Mouse (Mus musculus): ENCODE data around the gene Taf15. TPM values are rescaled to one million over a fixed set of nuclear protein-coding genes. Genes with fewer than 3 reads are reported as not detected.
"Not testable (repeated sequence)": the region's sequence is repeated elsewhere in the genome, so short reads cannot be mapped to it uniquely, and the experiment has no call there.

Gene Taf15
- polyA plus RNA-seq, 2 experiments, result 2.2 to 43.1 TPM

DNA sequence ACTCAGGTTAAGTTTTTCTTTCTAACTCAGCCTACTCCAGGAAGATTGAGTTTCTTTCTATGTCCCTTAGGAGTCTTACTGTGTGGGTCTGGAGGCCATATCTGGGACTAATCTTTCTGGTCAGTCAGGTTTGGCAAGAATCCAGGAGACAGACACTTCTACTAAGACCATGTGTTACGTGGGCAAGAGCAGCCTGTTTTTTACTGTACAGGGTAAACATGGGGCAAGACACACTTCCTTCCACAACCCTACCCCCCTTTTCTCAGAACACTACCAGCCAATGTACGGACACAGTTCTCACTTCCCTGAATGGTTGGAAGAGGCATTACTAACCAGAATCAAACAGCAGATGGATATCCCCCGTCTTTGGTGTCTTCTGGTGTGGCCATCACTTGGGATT lies 71.3 kb downstream of the Taf15 start:
- H3K27me3 ChIP-seq (ENCODE audit: control insufficient read depth, insufficient read depth, low read length), result no peaks in the 10 kb centered on the region
- no peaks in the 10 kb centered on the region for H3K4me1 ChIP-seq (replicated peaks; ENCODE audit: control insufficient read depth in 2 of 2, insufficient read depth in 2 of 2, low read length in 1 of 2)
- DNase-seq (ENCODE audit: low read depth in 3 of 3, low spot score in 3 of 3) (no peak), ATAC-seq (ENCODE audit: insufficient read depth) (no peak)
- WGBS (ENCODE audit: insufficient replicate concordance), result 37% methylated on average over 3 of the region's 3 CpGs
- no peak for TF ChIP-seq CTCF (IDR thresholded peaks at IDR 0.05; ENCODE audit: low read depth)
- no peak for TF ChIP-seq EP300 (IDR thresholded peaks at IDR 0.05; ENCODE audit: low read depth)
- H3K36me3 ChIP-seq (replicated peaks; ENCODE audit: control insufficient read depth, insufficient read depth, low read depth), result no peaks in the 10 kb centered on the region
- no peak overlapping the region for H3K27ac ChIP-seq
- no peak overlapping the region for H3K4me2 ChIP-seq (ENCODE audit: low read depth)
- no peak overlapping the region for H3K9ac ChIP-seq (replicated peaks)
- no peak overlapping the region for H3K4me3 ChIP-seq (ENCODE audit: insufficient read depth in 1 of 2, low read depth in 2 of 2, low read length in 2 of 2)
- no peaks in the 10 kb centered on the region for H3K9me3 ChIP-seq (ENCODE audit: control insufficient read depth, low read length)

- H3K9ac ChIP-seq (replicated peaks), result no peak overlapping the region
- H3K4me1 ChIP-seq (replicated peaks; ENCODE audit: control insufficient read depth in 2 of 2, insufficient read depth in 2 of 2, low read length in 1 of 2), result no peaks in the 10 kb centered on the region; a peak in 1 of 4 replicates
- DNase-seq (ENCODE audit: low read depth in 3 of 3, low spot score in 3 of 3) (no peak), ATAC-seq (ENCODE audit: insufficient read depth) (no peak)
- no peak overlapping the region for H3K4me2 ChIP-seq (ENCODE audit: low read depth)
- WGBS (ENCODE audit: insufficient replicate concordance), result 7% methylated on average over 5 of the region's 5 CpGs
- H3K36me3 ChIP-seq (replicated peaks; ENCODE audit: control insufficient read depth, insufficient read depth, low read depth), result no peaks in the 10 kb centered on the region
- no peak overlapping the region for H3K4me3 ChIP-seq (ENCODE audit: insufficient read depth in 1 of 2, low read depth in 2 of 2, low read length in 2 of 2)
- TF ChIP-seq CTCF (IDR thresholded peaks at IDR 0.05; ENCODE audit: low read depth) (no peak), EP300 (IDR thresholded peaks at IDR 0.05; ENCODE audit: low read depth) (no peak)
- H3K9me3 ChIP-seq (ENCODE audit: control insufficient read depth, low read length), result no peaks in the 10 kb centered on the region
- H3K27me3 ChIP-seq (ENCODE audit: control insufficient read depth, insufficient read depth, low read length), result no peaks in the 10 kb centered on the region
- no peak overlapping the region for H3K27ac ChIP-seq
Measured at GRCm38 (mm10) chr11:83550186-83550632, 77.3 kb downstream of the Taf15 start.

DNA sequence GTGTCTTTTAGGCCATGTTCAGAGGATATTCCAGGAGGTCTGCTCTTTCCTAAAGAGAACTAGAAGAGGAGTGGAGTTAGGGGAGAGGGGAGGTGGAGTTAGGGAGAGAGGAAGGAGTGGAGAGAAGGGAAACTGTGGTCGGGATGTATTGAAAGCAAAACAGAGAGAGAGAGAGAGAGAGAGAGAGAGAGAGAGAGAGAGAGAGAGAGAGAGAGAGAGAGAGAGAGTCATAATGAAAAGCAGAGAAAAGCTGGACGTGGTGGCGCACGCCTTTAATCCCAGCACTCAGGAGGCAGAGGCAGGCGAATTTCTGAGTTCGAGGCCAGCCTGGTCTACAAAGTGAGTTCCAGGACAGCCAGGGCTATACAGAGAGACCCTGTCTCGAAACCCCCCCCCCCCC lies 78.2 kb downstream of the Taf15 start:
- H3K27ac ChIP-seq; H3K4me3 ChIP-seq (ENCODE audit: insufficient read depth in 1 of 2, low read depth in 2 of 2, low read length in 2 of 2); H3K9ac ChIP-seq (replicated peaks); H3K4me1 ChIP-seq (replicated peaks; ENCODE audit: control insufficient read depth in 2 of 2, insufficient read depth in 2 of 2, low read length in 1 of 2); H3K27me3 ChIP-seq (ENCODE audit: control insufficient read depth, insufficient read depth, low read length); H3K36me3 ChIP-seq (replicated peaks; ENCODE audit: control insufficient read depth, insufficient read depth, low read depth); ATAC-seq (ENCODE audit: insufficient read depth); H3K4me2 ChIP-seq (ENCODE audit: low read depth); H3K9me3 ChIP-seq (ENCODE audit: control insufficient read depth, low read length); DNase-seq (ENCODE audit: low read depth in 3 of 3, low spot score in 3 of 3): not testable (repeated sequence)
- WGBS (ENCODE audit: insufficient replicate concordance), result 59% methylated on average over 7 of the region's 7 CpGs

DNA sequence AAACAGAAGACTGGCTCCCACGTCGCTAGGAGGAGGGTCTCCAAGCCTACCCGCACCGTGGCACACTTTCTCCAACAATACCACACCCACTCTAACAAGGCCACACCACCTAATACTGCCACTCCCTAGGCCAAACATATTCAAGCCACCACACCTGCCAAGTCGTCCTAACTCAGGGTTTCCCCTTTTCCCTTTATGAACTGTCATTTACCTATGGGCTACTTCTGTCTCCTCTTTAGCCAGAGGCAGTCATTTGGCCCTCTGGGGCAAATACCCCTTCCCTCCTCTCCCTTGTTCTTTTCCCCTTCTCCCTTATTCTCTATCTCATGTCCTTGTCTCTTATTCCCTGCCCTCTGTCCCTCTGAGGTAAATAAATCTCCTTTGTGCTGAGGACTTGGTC lies 78.8 kb downstream of the Taf15 start:
- Histone ChIP-seq H3K27me3 (ENCODE audit: control insufficient read depth, insufficient read depth, low read length) (no peaks in the 10 kb centered on the region), H3K9me3 (ENCODE audit: control insufficient read depth, low read length) (no peaks in the 10 kb centered on the region), H3K4me1 (replicated peaks; ENCODE audit: control insufficient read depth in 2 of 2, insufficient read depth in 2 of 2, low read length in 1 of 2) (peaks cover 0 to 2% of the 10 kb centered on the region in 2 experiments; a peak in 1 of 4 replicates), H3K4me3 (ENCODE audit: insufficient read depth in 1 of 2, low read depth in 2 of 2, low read length in 2 of 2) (no peak overlapping the region), H3K4me2 (ENCODE audit: low read depth) (no peak overlapping the region), H3K9ac (replicated peaks) (no peak overlapping the region), H3K36me3 (replicated peaks; ENCODE audit: control insufficient read depth, insufficient read depth, low read depth) (no peaks in the 10 kb centered on the region), H3K27ac (no peak overlapping the region)
- DNase-seq (ENCODE audit: low read depth in 3 of 3, low spot score in 3 of 3) (no peak), ATAC-seq (ENCODE audit: insufficient read depth) (no peak)
- 69% methylated on average over 5 of the region's 5 CpGs for WGBS (ENCODE audit: insufficient replicate concordance)
- no peak for TF ChIP-seq CTCF (IDR thresholded peaks at IDR 0.05; ENCODE audit: low read depth)
- TF ChIP-seq EP300 (IDR thresholded peaks at IDR 0.05; ENCODE audit: low read depth), result no peak

Other genes starting within 250 kb of the Taf15 start
- 11.4 and 15.4 TPM in 2 replicates for gene Slfn14, start 186.4 kb upstream of the Taf15 start, polyA plus RNA-seq (2012; rRNA removed)
- gene Slfn14, start 186.4 kb upstream of the Taf15 start, polyA plus RNA-seq (2014; fragmentation: Nextera tagmentation; extraction: Ambion mirVana), result 29.3 and 30.4 TPM in 2 replicates
- gene Ap2b1, start 174.1 kb upstream of the Taf15 start, polyA plus RNA-seq (2012; rRNA removed), result 10.5 and 11.7 TPM in 2 replicates
- 20.9 and 22.3 TPM in 2 replicates for gene Ap2b1, start 174.1 kb upstream of the Taf15 start, polyA plus RNA-seq (2014; fragmentation: Nextera tagmentation; extraction: Ambion mirVana)
- 3.1 and 3.4 TPM in 2 replicates for gene Pex12, start 170.5 kb upstream of the Taf15 start, polyA plus RNA-seq (2012; rRNA removed)
- gene Pex12, start 170.5 kb upstream of the Taf15 start, polyA plus RNA-seq (2014; fragmentation: Nextera tagmentation; extraction: Ambion mirVana), result 4.2 and 4.8 TPM in 2 replicates
- gene Rasl10b, start 63.9 kb upstream of the Taf15 start, polyA plus RNA-seq (2012; rRNA removed), result 0.31 and 0.35 TPM in 2 replicates
- gene Rasl10b, start 63.9 kb upstream of the Taf15 start, polyA plus RNA-seq (2014; fragmentation: Nextera tagmentation; extraction: Ambion mirVana), result 0.06 and 0.13 TPM in 2 replicates
- gene Gas2l2, start 43.6 kb upstream of the Taf15 start, polyA plus RNA-seq (2012; rRNA removed), result not detected in 2 replicates
- not detected in 2 replicates for gene Gas2l2, start 43.6 kb upstream of the Taf15 start, polyA plus RNA-seq (2014; fragmentation: Nextera tagmentation; extraction: Ambion mirVana)
- 2.1 and 2.8 TPM in 2 replicates for gene 1700020L24Rik, start 35.4 kb upstream of the Taf15 start, polyA plus RNA-seq (2012; rRNA removed)
- gene 1700020L24Rik, start 35.4 kb upstream of the Taf15 start, polyA plus RNA-seq (2014; fragmentation: Nextera tagmentation; extraction: Ambion mirVana), result 1.6 and 1.9 TPM in 2 replicates
- 0.31 and 0.34 TPM in 2 replicates for gene Mmp28, start 10.0 kb upstream of the Taf15 start, polyA plus RNA-seq (2012; rRNA removed)
- gene Mmp28, start 10.0 kb upstream of the Taf15 start, polyA plus RNA-seq (2014; fragmentation: Nextera tagmentation; extraction: Ambion mirVana), result 0.10 and 0.24 TPM in 2 replicates
- gene Heatr9, start 49.1 kb downstream of the Taf15 start, polyA plus RNA-seq (2012; rRNA removed), result not detected in 2 replicates
- not detected in 2 replicates for gene Heatr9, start 49.1 kb downstream of the Taf15 start, polyA plus RNA-seq (2014; fragmentation: Nextera tagmentation; extraction: Ambion mirVana)
- 0.39 and 0.42 TPM in 2 replicates for gene Ccl5, start 57.4 kb downstream of the Taf15 start, polyA plus RNA-seq (2012; rRNA removed)
- 0.77 and 0.95 TPM in 2 replicates for gene Ccl5, start 57.4 kb downstream of the Taf15 start, polyA plus RNA-seq (2014; fragmentation: Nextera tagmentation; extraction: Ambion mirVana)
- gene Ccl9, start 105.5 kb downstream of the Taf15 start, polyA plus RNA-seq (2012; rRNA removed), result 5.7 and 9.7 TPM in 2 replicates
- gene Ccl9, start 105.5 kb downstream of the Taf15 start, polyA plus RNA-seq (2014; fragmentation: Nextera tagmentation; extraction: Ambion mirVana), result 33.4 and 35.5 TPM in 2 replicates
- 2.4 and 2.6 TPM in 2 replicates for gene Ccl6, start 120.0 kb downstream of the Taf15 start, polyA plus RNA-seq (2012; rRNA removed)
- 9.2 and 12.7 TPM in 2 replicates for gene Ccl6, start 120.0 kb downstream of the Taf15 start, polyA plus RNA-seq (2014; fragmentation: Nextera tagmentation; extraction: Ambion mirVana)
- not detected in 2 replicates for gene Rpl9-ps1, start 172.5 kb downstream of the Taf15 start, polyA plus RNA-seq (2012; rRNA removed)
- gene Rpl9-ps1, start 172.5 kb downstream of the Taf15 start, polyA plus RNA-seq (2014; fragmentation: Nextera tagmentation; extraction: Ambion mirVana), result not detected in 2 replicates
- 0.83 and 1.2 TPM in 2 replicates for gene Ccl3, start 176.3 kb downstream of the Taf15 start, polyA plus RNA-seq (2012; rRNA removed)
- 1.1 TPM in 2 replicates for gene Ccl3, start 176.3 kb downstream of the Taf15 start, polyA plus RNA-seq (2014; fragmentation: Nextera tagmentation; extraction: Ambion mirVana)
- 0.31 and 0.45 TPM in 2 replicates for gene Ccl4, start 189.5 kb downstream of the Taf15 start, polyA plus RNA-seq (2012; rRNA removed)
- 0.30 and 0.84 TPM in 2 replicates for gene Ccl4, start 189.5 kb downstream of the Taf15 start, polyA plus RNA-seq (2014; fragmentation: Nextera tagmentation; extraction: Ambion mirVana)
- gene Wfdc17, start 230.9 kb downstream of the Taf15 start, polyA plus RNA-seq (2012; rRNA removed), result 7.4 and 7.9 TPM in 2 replicates
- 15.6 and 21.7 TPM in 2 replicates for gene Wfdc17, start 230.9 kb downstream of the Taf15 start, polyA plus RNA-seq (2014; fragmentation: Nextera tagmentation; extraction: Ambion mirVana)
- not detected in 2 replicates for gene Wfdc18, start 235.9 kb downstream of the Taf15 start, polyA plus RNA-seq (2012; rRNA removed)
- gene Wfdc18, start 235.9 kb downstream of the Taf15 start, polyA plus RNA-seq (2014; fragmentation: Nextera tagmentation; extraction: Ambion mirVana), result not detected in 2 replicates

Data from liver, embryonic 14.5 days (tissue).